Mouse (Mus musculus): ENCODE measurements around the gene Pi4ka. TPM values are rescaled to one million over a fixed set of nuclear protein-coding genes. Genes with fewer than 3 reads are reported as not detected.

Pi4ka gene
- total RNA-seq, 2 experiments from 2014 or later: 44.8 to 53.5 TPM

DNA sequence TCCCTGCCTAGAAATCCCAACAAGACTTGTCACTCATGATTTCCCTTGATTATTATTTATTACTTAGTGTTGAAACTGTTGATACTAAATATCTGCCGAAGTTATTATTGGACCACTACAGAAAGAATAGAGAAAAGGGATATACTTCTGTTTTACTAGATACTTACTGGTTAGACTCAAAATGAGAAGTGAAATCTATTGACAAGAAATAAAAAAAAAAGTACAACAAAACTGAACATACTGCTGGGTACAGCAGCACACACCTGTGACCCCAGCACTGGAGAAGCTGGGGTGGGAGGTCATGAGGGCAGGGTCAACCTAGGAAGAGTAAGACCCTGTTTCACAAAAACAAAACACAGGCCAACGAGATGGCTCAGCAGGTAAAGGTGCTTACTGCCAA is 65.4 kb downstream of the Pi4ka start:
- ATAC-seq (replicated peaks; ENCODE audit: low FRiP score, low TSS enrichment, poor library complexity, severe bottlenecking): no peak

GRCm38 (mm10) chr16:17339701-17340100 is 66.4 kb downstream of the Pi4ka start:
- ATAC-seq (replicated peaks; ENCODE audit: low FRiP score, low TSS enrichment, poor library complexity, severe bottlenecking): no peak

DNA sequence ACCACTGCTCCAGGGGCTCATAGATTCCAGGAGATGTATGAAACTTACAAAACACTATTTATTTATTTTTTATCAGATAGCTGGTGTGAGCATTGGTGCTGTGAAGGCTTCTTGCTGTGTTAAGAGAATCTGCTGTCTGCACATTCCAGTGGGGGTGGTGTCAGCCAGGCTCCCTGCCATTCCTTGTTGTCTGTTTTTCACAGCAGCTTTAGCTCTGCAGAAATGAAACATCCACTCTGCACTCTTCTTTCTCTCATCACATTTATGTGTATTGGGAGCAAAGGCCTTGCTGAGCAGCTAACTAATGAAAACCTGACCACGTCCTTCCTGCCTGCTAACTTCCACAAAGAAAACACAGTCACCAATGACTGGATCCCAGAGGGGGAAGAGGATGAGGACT is 70.0 kb downstream of the Pi4ka start:
- no peak for ATAC-seq (replicated peaks; ENCODE audit: low FRiP score, low TSS enrichment, poor library complexity, severe bottlenecking)

DNA sequence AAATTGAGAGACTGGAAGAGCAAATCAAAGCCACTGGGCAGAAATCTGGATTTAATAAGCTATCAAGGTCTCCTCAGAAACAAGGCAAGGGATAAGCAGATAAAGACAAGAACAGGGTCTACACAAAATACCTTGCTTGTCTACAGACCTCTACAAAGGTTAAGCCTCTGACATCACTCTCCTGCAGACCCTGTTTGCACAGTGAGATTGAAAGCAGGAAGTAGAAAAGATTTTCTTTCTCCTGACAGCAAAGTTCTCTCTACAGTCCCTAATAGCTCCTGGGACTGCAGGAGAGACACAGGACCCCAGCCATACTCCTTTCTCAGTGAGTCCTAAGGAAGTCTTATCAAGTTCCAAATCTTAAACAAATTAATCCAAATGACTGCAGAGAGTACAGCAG is 71.5 kb downstream of the Pi4ka start:
- ATAC-seq (replicated peaks; ENCODE audit: low FRiP score, low TSS enrichment, poor library complexity, severe bottlenecking): no peak

GRCm38 (mm10) chr16:17331855-17332254 is 74.3 kb downstream of the Pi4ka start:
- ATAC-seq (replicated peaks; ENCODE audit: low FRiP score, low TSS enrichment, poor library complexity, severe bottlenecking): no peak

DNA sequence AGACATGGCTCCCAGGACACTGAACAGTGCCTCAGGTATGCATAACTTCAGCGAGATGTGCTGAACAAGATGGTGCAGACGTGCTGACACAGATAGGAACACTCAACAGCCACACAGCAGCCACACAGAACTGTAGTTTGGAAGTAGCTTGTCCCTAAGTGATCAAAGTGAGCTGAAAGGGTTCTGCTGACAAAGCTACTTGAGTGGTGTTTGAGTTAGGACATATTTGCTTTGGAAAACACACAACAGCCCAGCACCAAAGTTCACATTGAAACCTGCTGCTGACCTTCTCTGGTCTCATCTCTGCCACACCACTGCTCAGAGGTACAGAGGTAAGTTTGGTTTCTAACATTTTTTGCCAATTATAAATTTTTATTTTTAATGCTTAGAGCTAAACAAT is 75.0 kb downstream of the Pi4ka start, which contains the start of gene Serpind1:
Serpind1 (plus strand) TSS at position 256 of the 400 bp plus-strand sequence.
- no peak for ATAC-seq (replicated peaks; ENCODE audit: low FRiP score, low TSS enrichment, poor library complexity, severe bottlenecking)

- ATAC-seq (replicated peaks; ENCODE audit: low FRiP score, low TSS enrichment, poor library complexity, severe bottlenecking): no peak
Measured at GRCm38 (mm10) chr16:17329848-17330570, 76.1 kb downstream of the Pi4ka start.

- no peak for ATAC-seq (replicated peaks; ENCODE audit: low FRiP score, low TSS enrichment, poor library complexity, severe bottlenecking)
Measured at GRCm38 (mm10) chr16:17326064-17326463, 80.0 kb downstream of the Pi4ka start.

- no peak for ATAC-seq (replicated peaks; ENCODE audit: low FRiP score, low TSS enrichment, poor library complexity, severe bottlenecking)
Measured at GRCm38 (mm10) chr16:17324745-17325144, 81.4 kb downstream of the Pi4ka start.

DNA sequence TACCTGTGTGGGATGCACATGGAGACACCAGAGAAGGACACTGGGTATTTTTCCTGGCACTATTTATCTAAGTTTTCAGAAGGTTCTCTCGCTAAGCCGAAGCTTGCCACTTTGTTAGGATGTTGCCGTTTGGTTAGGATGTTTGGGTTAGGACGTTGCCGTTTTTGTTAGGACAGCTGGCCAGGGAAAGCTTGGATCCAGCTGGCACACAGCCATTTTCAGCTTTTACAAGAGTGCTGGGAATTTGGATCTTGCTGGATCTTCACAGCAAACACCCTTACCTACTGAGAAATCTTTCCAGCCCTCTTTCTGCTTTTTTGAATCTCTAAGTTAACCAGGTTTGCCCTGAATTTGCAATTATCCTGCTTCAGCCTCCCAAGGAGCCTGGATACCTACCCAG is 84.6 kb downstream of the Pi4ka start:
- ATAC-seq (replicated peaks; ENCODE audit: low FRiP score, low TSS enrichment, poor library complexity, severe bottlenecking): no peak

- no peak for ATAC-seq (replicated peaks; ENCODE audit: low FRiP score, low TSS enrichment, poor library complexity, severe bottlenecking)
Measured at GRCm38 (mm10) chr16:17316554-17316953, 89.6 kb downstream of the Pi4ka start.

GRCm38 (mm10) chr16:17312531-17312930 is 93.6 kb downstream of the Pi4ka start:
- no peak for ATAC-seq (replicated peaks; ENCODE audit: low FRiP score, low TSS enrichment, poor library complexity, severe bottlenecking)

- ATAC-seq (replicated peaks; ENCODE audit: low FRiP score, low TSS enrichment, poor library complexity, severe bottlenecking): no peak
Measured at GRCm38 (mm10) chr16:17309036-17309435, 97.1 kb downstream of the Pi4ka start.

GRCm38 (mm10) chr16:17307461-17307860 is 98.7 kb downstream of the Pi4ka start:
- ATAC-seq (replicated peaks; ENCODE audit: low FRiP score, low TSS enrichment, poor library complexity, severe bottlenecking): no peak

GRCm38 (mm10) chr16:17303521-17304245 is 102.4 kb downstream of the Pi4ka start:
- no peak for ATAC-seq (replicated peaks; ENCODE audit: low FRiP score, low TSS enrichment, poor library complexity, severe bottlenecking)

- ATAC-seq (replicated peaks; ENCODE audit: low FRiP score, low TSS enrichment, poor library complexity, severe bottlenecking): no peak
Measured at GRCm38 (mm10) chr16:17300818-17301217, 105.3 kb downstream of the Pi4ka start.

DNA sequence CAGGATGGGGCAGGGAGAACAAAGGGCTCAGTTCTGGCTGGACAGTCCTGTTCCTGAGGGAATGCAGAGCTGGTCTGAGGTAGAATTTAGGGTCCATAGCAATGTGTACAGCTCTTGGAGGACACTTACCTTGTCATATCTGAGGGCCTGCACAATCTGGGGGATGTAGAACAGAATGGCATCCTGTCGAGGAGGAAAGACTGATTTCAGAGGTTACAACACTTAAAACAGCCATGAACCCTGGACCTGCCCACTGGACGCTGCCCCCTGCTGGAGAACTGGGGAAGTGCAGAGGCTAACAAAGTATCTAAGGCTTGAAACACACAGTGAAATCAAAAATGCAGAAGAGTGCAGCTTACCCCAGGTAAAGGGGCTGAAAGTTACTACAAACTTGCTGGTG is 113.4 kb downstream of the Pi4ka start:
- peak; percentile 74 for ATAC-seq (replicated peaks; ENCODE audit: low FRiP score, low TSS enrichment, poor library complexity, severe bottlenecking)

DNA sequence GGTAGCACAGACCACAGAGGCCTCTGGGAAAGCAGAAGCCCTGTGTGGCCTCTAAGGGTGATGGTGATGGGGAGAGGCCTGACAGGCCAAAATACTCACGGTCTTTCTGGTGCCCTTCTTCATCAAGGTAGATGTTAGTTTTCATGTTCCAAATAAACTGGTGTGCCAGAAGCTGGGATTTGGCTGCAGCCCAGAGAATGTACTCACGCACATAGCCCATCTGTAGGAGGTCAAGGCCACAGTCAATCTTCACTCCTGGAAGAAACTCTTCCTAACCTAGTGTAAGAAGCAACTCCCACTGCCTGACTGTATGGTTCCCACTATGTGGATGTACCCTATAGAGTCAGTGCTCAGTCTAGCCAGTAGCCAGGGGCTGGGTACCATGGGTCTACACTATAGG is 115.1 kb downstream of the Pi4ka start:
- no peak for ATAC-seq (replicated peaks; ENCODE audit: low FRiP score, low TSS enrichment, poor library complexity, severe bottlenecking)

DNA sequence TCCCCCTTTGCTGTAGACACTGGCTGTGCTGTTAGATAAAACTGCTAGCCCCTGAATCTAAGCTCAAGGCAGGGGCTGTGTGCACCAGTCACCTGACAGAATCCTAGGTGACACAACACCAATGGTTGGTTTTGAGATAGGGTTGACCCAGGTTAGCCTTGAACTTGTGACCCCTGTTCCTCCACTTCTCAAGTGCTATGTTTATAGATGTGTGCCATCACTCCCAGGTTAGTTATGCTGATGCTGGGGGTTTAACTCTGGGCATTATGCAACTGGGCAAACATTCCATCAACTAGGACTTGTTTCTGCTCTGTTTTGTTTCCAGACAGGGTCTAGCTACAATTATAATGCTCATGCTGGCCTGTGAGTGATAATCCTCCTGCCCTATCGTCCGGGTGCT is 119.0 kb downstream of the Pi4ka start:
- no peak for ATAC-seq (replicated peaks; ENCODE audit: low FRiP score, low TSS enrichment, poor library complexity, severe bottlenecking)

GRCm38 (mm10) chr16:17283151-17283550 is 123.0 kb downstream of the Pi4ka start:
- ATAC-seq (replicated peaks; ENCODE audit: low FRiP score, low TSS enrichment, poor library complexity, severe bottlenecking): no peak

DNA sequence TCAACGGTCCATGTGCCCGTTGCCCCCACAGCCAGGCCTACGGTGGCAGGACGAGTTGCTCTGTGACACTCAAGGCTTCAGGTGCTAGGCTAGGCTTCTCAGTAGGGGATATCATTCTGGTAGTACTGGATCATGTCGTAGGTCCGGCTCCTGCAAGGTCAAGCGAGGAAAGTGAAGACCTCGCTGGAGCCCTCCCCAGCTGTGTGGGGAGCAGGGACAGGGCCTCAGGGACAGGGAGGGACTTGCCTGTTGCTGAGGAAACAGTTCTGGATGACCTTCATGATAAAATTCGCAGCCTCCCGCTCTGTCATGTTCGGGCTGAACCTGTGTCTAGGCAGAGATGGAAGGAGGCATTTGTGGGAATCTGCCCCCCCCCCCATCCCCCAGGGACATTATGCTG is 125.6 kb downstream of the Pi4ka start:
- no peak for ATAC-seq (replicated peaks; ENCODE audit: low FRiP score, low TSS enrichment, poor library complexity, severe bottlenecking)

Measured in megakaryocyte-erythroid progenitor cell, adult 5-6 weeks (primary cell).